Mouse (Mus musculus) forebrain, postnatal 0 days (tissue): ENCODE measurements around the gene Gng7. TPM values are rescaled to one million over a fixed set of nuclear protein-coding genes. Genes with fewer than 3 reads are reported as not detected.
A peak's percentile ranks its signal among the peaks of the same experiment; 100 is the strongest.

Experiments used
- ATAC-seq: fragments of 200-750 bp; cut with Nextera tagmentation; 2 replicates; pipeline ENCODE4 v1.8.0; 2017; ENCODE audit warnings: mild to moderate bottlenecking, moderate library complexity
- DNase-seq: peaks from one replicate; pipeline ENCODE4 v3.0.0-alpha.2; 2015
- H3K27ac ChIP-seq: fragments of 300-500 bp; sonication (generic); 2 replicates; pipeline ENCODE4 v1.5.1; 2014; ENCODE audit warnings: low read depth, mild to moderate bottlenecking, antibody characterized with exemption, low read length, moderate library complexity, mixed read lengths
- H3K27me3 ChIP-seq: fragments of 300-500 bp; sonication (generic); 2 replicates; pipeline ENCODE4 v1.6.1; 2014; ENCODE audit warnings: mild to moderate bottlenecking, low read length, mixed read lengths; ENCODE audit not compliant: insufficient read depth
- H3K36me3 ChIP-seq: fragments of 300-500 bp; sonication (generic); 2 replicates; pipeline ENCODE4 v1.6.1; 2014; ENCODE audit warnings: mild to moderate bottlenecking, moderate library complexity; ENCODE audit not compliant: insufficient read depth
- H3K4me1 ChIP-seq: fragments of 300-500 bp; sonication (generic); 2 replicates; pipeline ENCODE4 v1.6.1; 2014; ENCODE audit warnings: antibody characterized with exemption; ENCODE audit not compliant: insufficient read depth
- H3K4me2 ChIP-seq: fragments of 300-500 bp; sonication (generic); 2 replicates; pipeline ENCODE4 v1.6.1; 2014; ENCODE audit warnings: low read depth, mild to moderate bottlenecking, moderate library complexity
- H3K4me3 ChIP-seq: fragments of 300-500 bp; sonication (generic); 2 replicates; pipeline ENCODE4 v1.5.1; 2014; ENCODE audit warnings: low read depth, low read length, mixed read lengths
- H3K9ac ChIP-seq: fragments of 300-500 bp; sonication (generic); 2 replicates; pipeline ENCODE4 v1.6.1; 2014; ENCODE audit warnings: mild to moderate bottlenecking
- H3K9me3 ChIP-seq: fragments of 300-500 bp; sonication (generic); 2 replicates; pipeline ENCODE4 v1.6.1; 2016; ENCODE audit warnings: low read length
- CTCF ChIP-seq: sonication (generic); IDR thresholded peaks from 2 replicates; pipeline ENCODE4 v1.5.1; 2016; ENCODE audit warnings: antibody characterized with exemption, control low read depth, low read depth
- WGBS: fragments of 180-500 bp; shearing (Covaris S2); extraction: QIAGEN DNeasy Blood & Tissue Kit; methylation state at CpG from one replicate; pipeline ENCODE4 v1.1.7; 2014; 5-methylcytosine and 5-hydroxymethylcytosine counted together
- polyA plus RNA-seq: library from polyadenylated mRNA; unstranded; fragments of >200 nt; fragmentation: Nextera tagmentation; extraction: Ambion mirVana; gene quantifications from 2 replicates; pipeline ENCODE4 v1.2.1, GENCODE M21; 2015
- total RNA-seq: library from RNA; depleted of rRNA; stranded (reverse); fragments of >200 nt; gene quantifications from 2 replicates; pipeline ENCODE4 v1.2.3, GENCODE M21; 2014

The Gng7 gene
- total and polyA plus RNA-seq, 2 experiments from 2014 or later: 64.5 to 85.7 TPM

DNA sequence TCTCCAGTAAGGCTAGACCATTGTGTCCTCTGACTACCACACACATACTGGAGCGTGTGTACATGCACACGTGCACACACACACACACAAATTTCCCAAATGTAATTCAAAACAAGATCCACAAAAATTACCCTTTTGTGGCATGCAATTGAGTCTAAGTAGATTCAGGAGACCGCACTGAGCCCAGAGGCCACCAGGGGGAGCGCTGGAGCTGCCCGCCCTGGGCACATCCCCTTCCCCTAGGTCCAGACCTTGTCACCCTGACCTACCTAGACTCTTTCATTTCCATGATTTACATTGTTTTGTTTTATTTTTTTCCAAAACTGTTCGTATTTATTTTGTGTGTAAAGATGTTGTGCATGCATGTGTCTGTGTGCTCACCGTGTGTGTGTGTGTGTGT is 1.9 kb upstream of the Gng7 start:
- peak; percentile 70 for TF ChIP-seq CTCF
- DNase-seq (peak; percentile 29), ATAC-seq (no peak)
- Histone ChIP-seq H3K36me3 (peaks cover 4% of the 10 kb centered on the region; the same call in 1 of the 2 replicates), H3K9me3 (no peaks in the 10 kb centered on the region), H3K4me1 (no peaks in the 10 kb centered on the region; the same call in 1 of the 2 replicates), H3K27me3 (no peaks in the 10 kb centered on the region), H3K9ac (no peak overlapping the region), H3K4me2 (no peak overlapping the region), H3K4me3 (no peak overlapping the region), H3K27ac (no peak overlapping the region)
- WGBS: 9% methylated on average over 7 of the region's 7 CpGs

DNA sequence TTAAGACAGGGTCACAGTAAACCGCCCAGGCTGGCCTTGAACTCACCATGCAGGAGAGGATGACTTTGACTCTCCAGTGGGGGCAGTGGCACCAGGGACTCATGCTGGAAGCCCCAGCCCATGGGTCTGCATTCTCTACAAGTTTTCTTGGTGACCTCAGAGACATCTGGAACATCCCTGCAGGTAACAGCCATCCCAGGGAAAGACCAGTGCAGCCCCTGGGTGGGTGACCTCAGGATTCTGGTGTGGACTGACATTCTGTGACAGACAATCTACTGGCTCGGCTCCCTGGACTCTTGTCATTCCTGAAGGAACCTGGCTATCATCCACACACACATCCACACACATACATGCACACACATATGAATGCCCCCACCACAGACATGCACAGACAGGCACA is 921 bp upstream of the Gng7 start:
- DNase-seq (no peak), ATAC-seq (no peak)
- no peak overlapping the region for H3K27ac ChIP-seq
- no peak overlapping the region for H3K9ac ChIP-seq
- WGBS: 92% methylated on average over 2 of the region's 2 CpGs
- H3K27me3 ChIP-seq: no peaks in the 10 kb centered on the region
- H3K9me3 ChIP-seq: no peaks in the 10 kb centered on the region
- H3K4me3 ChIP-seq: no peak overlapping the region
- H3K36me3 ChIP-seq: no peaks in the 10 kb centered on the region
- no peaks in the 10 kb centered on the region; the same call in 1 of the 2 replicates for H3K4me1 ChIP-seq
- TF ChIP-seq CTCF: no peak
- no peak overlapping the region; the same call in 1 of the 2 replicates for H3K4me2 ChIP-seq

DNA sequence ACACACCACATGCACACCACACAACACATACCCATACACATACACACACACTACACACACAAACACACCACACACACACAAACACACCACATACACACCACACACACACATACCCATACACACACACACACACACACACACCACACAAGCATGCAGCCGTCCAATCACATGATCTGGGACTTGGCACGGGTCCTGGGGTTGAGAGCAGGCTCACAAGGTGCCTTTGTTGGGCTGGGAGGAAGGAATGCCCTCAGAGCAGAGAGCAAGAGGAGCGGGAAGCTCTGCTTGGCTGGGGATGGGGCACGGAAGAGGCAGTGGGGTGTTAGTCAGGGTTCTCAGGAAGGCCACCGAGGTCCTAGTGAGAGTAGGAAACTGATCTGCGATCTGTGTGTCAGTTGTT is 3.9 kb downstream of the Gng7 start:
- Histone ChIP-seq H3K4me2 (no peak overlapping the region), H3K4me1 (no peaks in the 10 kb centered on the region; the same call in 1 of the 2 replicates), H3K27me3 (no peaks in the 10 kb centered on the region), H3K9ac (no peak overlapping the region), H3K27ac (no peak overlapping the region), H3K4me3 (no peak overlapping the region), H3K9me3 (no peaks in the 10 kb centered on the region), H3K36me3 (no peaks in the 10 kb centered on the region)
- DNase-seq: peak; percentile 13
- 47% methylated on average over 6 of the region's 6 CpGs for WGBS
- ATAC-seq: no peak
- TF ChIP-seq CTCF: no peak

DNA sequence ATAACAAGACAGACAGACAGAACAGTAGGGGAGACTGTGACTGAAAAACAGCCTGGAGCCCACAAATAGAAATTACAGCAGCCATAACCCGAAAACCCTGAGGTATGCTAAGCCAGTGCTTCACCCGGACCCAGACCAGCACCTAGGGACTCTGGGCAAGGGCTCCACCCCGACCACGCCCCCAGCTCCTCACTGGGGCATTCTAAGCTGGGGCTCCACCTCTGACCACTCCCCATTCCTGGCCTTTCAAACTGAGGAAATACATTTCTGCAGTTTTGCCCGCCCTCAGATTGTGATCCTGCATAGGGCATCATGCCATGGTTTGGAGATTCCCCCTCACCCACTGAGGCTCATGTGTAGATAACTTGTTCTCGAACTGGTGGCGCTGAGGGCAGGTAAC is 7.5 kb downstream of the Gng7 start:
- WGBS: 38% methylated on average over 7 of the region's 7 CpGs
- no peak for DNase-seq
- H3K9ac ChIP-seq: no peak overlapping the region
- H3K4me2 ChIP-seq: no peak overlapping the region
- 0 out of 2 replicates have a peak, but pooled peaks cover 7% of the 10 kb centered on the region for H3K4me1 ChIP-seq
- no peak for TF ChIP-seq CTCF
- no peaks in the 10 kb centered on the region for H3K36me3 ChIP-seq
- H3K27ac ChIP-seq: no peak overlapping the region
- no peak for ATAC-seq
- no peak overlapping the region for H3K4me3 ChIP-seq
- no peaks in the 10 kb centered on the region for H3K9me3 ChIP-seq
- no peaks in the 10 kb centered on the region for H3K27me3 ChIP-seq

DNA sequence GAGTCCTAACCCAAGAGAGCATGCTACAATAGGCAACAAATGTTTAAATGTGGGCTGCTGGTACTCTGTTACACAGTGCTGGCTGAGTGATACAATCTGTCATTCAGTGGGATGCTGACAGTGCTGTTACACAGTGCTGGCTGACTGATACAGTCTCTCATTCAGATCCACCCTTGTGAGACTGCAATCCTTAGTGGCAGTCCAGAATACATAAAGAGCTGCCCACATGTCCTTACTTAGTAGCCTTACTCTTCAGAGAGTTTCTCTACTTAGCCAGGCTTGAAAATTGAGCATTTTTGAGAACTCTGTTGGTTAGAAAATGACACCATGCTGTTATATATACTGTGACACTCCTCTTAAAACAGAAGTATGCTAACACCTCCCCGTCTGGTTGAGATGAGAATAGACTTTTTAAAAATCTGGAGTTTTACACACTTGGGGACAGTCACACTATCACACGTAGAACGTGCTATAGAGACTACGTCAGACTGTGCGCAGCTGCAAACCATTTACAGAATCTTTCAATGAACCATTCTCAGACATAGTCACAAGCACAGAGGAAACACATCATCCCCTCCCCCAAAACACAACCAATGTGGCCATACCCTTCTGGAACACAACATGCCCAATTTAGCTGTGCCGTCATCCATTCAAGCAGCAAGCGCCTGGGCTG is 8.6 kb downstream of the Gng7 start:
- 86% methylated on average over 7 of the region's 7 CpGs for WGBS
- Histone ChIP-seq H3K9ac (no peak overlapping the region), H3K4me2 (no peak overlapping the region), H3K27me3 (no peaks in the 10 kb centered on the region), H3K4me3 (no peak overlapping the region), H3K9me3 (no peaks in the 10 kb centered on the region), H3K36me3 (no peaks in the 10 kb centered on the region), H3K4me1 (peaks cover 14% of the 10 kb centered on the region), H3K27ac (no peak overlapping the region)
- ATAC-seq (peak; percentile 69), DNase-seq (peak; percentile 22)
- TF ChIP-seq CTCF: no peak

DNA sequence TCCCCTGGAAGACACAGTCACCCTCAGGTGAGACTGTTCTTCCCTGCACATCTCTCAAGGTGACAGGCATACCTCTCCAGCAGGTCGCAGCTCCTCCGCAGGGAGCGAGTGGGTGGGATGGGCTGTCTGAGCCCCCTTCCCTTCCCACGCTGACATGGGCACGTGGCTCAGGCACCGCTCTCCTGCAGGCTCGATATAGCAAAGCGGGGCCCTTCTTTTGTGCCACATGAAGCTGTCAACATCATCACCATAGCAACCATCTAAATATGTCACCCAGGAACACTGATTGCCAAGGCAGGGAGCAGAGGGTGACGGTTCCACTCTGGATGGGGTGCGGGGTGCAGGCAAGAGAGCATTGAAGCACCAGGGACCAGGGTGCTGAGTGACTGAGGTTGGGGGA is 13.6 kb downstream of the Gng7 start:
- no peak for TF ChIP-seq CTCF
- H3K36me3 ChIP-seq: no peaks in the 10 kb centered on the region
- peaks cover 26% of the 10 kb centered on the region for H3K4me1 ChIP-seq
- no peak overlapping the region for H3K4me3 ChIP-seq
- 22% methylated on average over 10 of the region's 10 CpGs for WGBS
- no peaks in the 10 kb centered on the region for H3K9me3 ChIP-seq
- ATAC-seq: peak; percentile 76
- H3K27me3 ChIP-seq: no peaks in the 10 kb centered on the region
- H3K4me2 ChIP-seq: peak overlapping the region; percentile 36
- peak overlapping the region; percentile 23 for H3K9ac ChIP-seq
- DNase-seq: peak; percentile 76
- peak overlapping the region; percentile 75 for H3K27ac ChIP-seq

DNA sequence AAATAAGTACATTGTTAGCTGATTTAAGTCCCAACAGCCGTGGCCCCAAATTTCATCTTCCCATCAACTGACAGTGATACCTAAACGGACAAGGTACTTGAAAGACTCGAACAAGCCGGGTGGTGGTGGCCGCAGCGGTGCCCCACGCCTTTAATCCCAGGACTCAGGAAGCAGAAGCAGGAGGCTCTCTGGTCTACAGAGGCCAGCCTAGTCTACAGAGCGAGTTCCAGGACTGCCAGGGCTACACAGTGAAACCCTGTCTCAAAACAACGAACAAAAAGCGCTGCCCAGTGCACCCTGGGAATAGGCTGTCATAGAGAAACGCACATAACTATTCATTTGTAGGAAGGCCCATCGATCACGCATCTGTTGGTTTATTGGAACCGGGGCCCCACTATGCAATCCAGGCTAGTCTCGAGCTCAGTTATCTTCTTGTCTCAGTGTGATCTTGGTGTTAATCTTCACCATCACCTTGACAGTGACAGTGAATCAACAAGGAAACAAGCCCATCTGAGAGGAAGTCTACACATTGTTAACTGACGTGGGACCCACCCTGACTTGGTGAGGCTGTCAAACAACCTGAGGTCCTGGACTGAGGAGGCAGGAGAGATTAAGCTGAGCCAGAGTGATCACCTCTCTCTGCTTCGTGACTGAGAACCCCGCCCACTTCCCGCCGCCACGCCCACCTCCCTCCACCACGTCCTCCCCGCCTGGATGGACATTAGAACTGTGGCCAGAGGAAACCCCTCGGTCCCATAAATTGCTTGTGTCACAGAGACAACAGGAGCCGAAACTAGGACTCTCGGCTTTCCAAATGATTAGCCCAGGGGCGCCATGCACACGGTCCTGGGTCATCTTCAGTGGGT is 14.3 kb downstream of the Gng7 start:
- H3K4me2 ChIP-seq: peak overlapping the region; percentile 36
- peak overlapping the region; percentile 75 for H3K27ac ChIP-seq
- WGBS: 49% methylated on average over 28 of the region's 28 CpGs
- H3K4me3 ChIP-seq: no peak overlapping the region
- DNase-seq: peak; percentile 11
- no peak for ATAC-seq
- no peaks in the 10 kb centered on the region for H3K36me3 ChIP-seq
- peak overlapping the region; percentile 23 for H3K9ac ChIP-seq
- TF ChIP-seq CTCF: no peak
- H3K4me1 ChIP-seq: peaks cover 26% of the 10 kb centered on the region
- H3K27me3 ChIP-seq: no peaks in the 10 kb centered on the region
- H3K9me3 ChIP-seq: no peaks in the 10 kb centered on the region
